Mouse (Mus musculus): ENCODE measurements around the gene Gzmm. TPM values are rescaled to one million over a fixed set of nuclear protein-coding genes. Genes with fewer than 3 reads are reported as not detected.

Gzmm gene
- total and polyA plus RNA-seq, 2 experiments from 2014 or later, result 0.63 to 1.2 TPM

DNA sequence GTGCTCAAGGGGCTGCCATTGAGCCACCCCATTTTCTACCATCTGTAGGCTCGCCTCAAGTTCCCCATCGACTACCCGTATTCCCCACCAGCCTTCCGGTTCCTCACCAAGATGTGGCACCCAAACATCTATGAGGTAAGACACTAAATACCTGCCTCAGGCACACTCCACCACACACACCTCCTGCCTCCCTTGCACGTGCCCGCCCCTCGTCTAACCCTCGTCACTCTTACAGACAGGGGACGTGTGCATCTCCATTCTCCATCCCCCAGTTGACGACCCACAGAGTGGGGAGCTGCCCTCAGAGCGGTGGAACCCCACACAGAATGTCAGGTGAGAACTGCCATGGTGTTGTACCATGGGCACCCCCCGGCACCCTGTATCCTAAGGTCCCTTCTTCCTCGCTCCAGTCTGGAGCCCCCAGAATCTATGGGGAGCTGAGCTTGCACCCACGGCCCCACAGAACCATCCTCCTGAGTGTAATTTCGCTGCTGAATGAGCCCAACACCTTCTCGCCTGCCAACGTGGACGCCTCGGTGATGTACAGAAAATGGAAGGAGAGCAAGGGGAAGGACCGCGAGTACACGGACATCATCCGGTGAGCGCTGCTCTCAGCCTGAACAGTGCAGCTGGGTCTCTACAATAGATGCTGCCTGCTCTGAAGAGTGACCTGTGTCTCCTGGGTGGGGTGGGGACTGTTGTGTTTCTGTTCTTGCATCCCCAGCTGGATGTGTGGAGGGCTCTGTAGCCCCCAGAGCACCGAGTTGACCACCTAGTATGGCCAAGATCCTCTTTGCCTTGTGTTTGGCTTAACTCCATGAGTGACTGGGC is 3.8 kb upstream of the Gzmm start:
- Histone ChIP-seq H3K4me1 (ENCODE audit: insufficient read depth, low read length) (peaks cover 17% of the 10 kb centered on the region), H3K27me3 (ENCODE audit: insufficient read depth, low read length) (no peaks in the 10 kb centered on the region), H3K9me3 (ENCODE audit: low read length) (no peaks in the 10 kb centered on the region), H3K9ac (replicated peaks; ENCODE audit: low read length) (no peak overlapping the region), H3K27ac (no peak overlapping the region), H3K4me2 (ENCODE audit: low read depth, low read length) (no peak overlapping the region), H3K36me3 (ENCODE audit: insufficient read depth, low read length) (peaks cover 44% of the 10 kb centered on the region), H3K4me3 (ENCODE audit: low read length) (no peak overlapping the region)
- DNase-seq (ENCODE audit: low spot score) (no peak), ATAC-seq (no peak)
- TF ChIP-seq CTCF (IDR thresholded peaks at IDR 0.05; ENCODE audit: low read depth), result no peak
- WGBS, result 94% methylated on average over 25 of the region's 25 CpGs

GRCm38 (mm10) chr10:79686219-79686618 is 2.6 kb upstream of the Gzmm start:
- no peak overlapping the region for H3K9ac ChIP-seq (replicated peaks; ENCODE audit: low read length)
- TF ChIP-seq CTCF (IDR thresholded peaks at IDR 0.05; ENCODE audit: low read depth), result no peak
- ATAC-seq (no peak), DNase-seq (ENCODE audit: low spot score) (no peak)
- H3K4me2 ChIP-seq (ENCODE audit: low read depth, low read length), result no peak overlapping the region
- no peak overlapping the region for H3K4me3 ChIP-seq (ENCODE audit: low read length)
- no peaks in the 10 kb centered on the region for H3K27me3 ChIP-seq (ENCODE audit: insufficient read depth, low read length)
- H3K4me1 ChIP-seq (ENCODE audit: insufficient read depth, low read length), result peaks cover 11% of the 10 kb centered on the region
- no peaks in the 10 kb centered on the region for H3K9me3 ChIP-seq (ENCODE audit: low read length)
- H3K36me3 ChIP-seq (ENCODE audit: insufficient read depth, low read length), result peaks cover 44% of the 10 kb centered on the region
- 88% methylated on average over 2 of the region's 2 CpGs for WGBS
- H3K27ac ChIP-seq, result no peak overlapping the region

GRCm38 (mm10) chr10:79686691-79687090 is 2.1 kb upstream of the Gzmm start:
- Histone ChIP-seq H3K27me3 (ENCODE audit: insufficient read depth, low read length) (no peaks in the 10 kb centered on the region), H3K9ac (replicated peaks; ENCODE audit: low read length) (no peak overlapping the region), H3K4me1 (ENCODE audit: insufficient read depth, low read length) (peaks cover 10% of the 10 kb centered on the region), H3K27ac (no peak overlapping the region), H3K9me3 (ENCODE audit: low read length) (no peaks in the 10 kb centered on the region), H3K36me3 (ENCODE audit: insufficient read depth, low read length) (peaks cover 44% of the 10 kb centered on the region), H3K4me2 (ENCODE audit: low read depth, low read length) (no peak overlapping the region), H3K4me3 (ENCODE audit: low read length) (no peak overlapping the region)
- DNase-seq (ENCODE audit: low spot score) (no peak), ATAC-seq (no peak)
- WGBS, result 100% methylated on average over 1 of the region's 1 CpGs
- no peak for TF ChIP-seq CTCF (IDR thresholded peaks at IDR 0.05; ENCODE audit: low read depth)

DNA sequence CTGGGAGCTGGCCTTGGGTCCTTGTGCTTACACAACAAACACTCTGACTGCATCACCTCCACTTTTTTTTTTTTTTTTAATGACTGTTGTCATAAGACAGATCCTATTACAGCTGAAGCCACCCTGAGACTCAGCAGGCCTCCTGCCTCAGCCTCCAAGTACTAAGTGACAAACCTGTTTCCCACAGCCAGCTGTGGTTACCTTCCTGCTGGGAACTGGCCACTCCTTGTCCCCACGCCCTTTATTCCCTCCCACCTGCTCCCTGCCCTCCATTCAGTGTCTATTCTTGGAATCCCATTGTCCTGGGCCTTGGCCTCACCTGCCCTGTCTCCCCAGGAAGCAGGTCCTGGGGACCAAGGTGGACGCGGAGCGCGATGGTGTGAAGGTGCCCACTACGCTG is 1.3 kb upstream of the Gzmm start:
- Histone ChIP-seq H3K4me3 (ENCODE audit: low read length) (no peak overlapping the region), H3K4me1 (ENCODE audit: insufficient read depth, low read length) (peaks cover 10% of the 10 kb centered on the region), H3K4me2 (ENCODE audit: low read depth, low read length) (no peak overlapping the region), H3K9me3 (ENCODE audit: low read length) (no peaks in the 10 kb centered on the region), H3K9ac (replicated peaks; ENCODE audit: low read length) (no peak overlapping the region), H3K27me3 (ENCODE audit: insufficient read depth, low read length) (no peaks in the 10 kb centered on the region), H3K36me3 (ENCODE audit: insufficient read depth, low read length) (peaks cover 44% of the 10 kb centered on the region), H3K27ac (no peak overlapping the region)
- WGBS, result 96% methylated on average over 6 of the region's 6 CpGs
- ATAC-seq, result no peak
- no peak for TF ChIP-seq CTCF (IDR thresholded peaks at IDR 0.05; ENCODE audit: low read depth)
- DNase-seq (ENCODE audit: low spot score), result no peak

GRCm38 (mm10) chr10:79689178-79689577 is 358 bp downstream of the Gzmm start:
- no peak overlapping the region for H3K27ac ChIP-seq
- H3K4me1 ChIP-seq (ENCODE audit: insufficient read depth, low read length), result no peaks in the 10 kb centered on the region
- no peaks in the 10 kb centered on the region for H3K27me3 ChIP-seq (ENCODE audit: insufficient read depth, low read length)
- H3K4me2 ChIP-seq (ENCODE audit: low read depth, low read length), result no peak overlapping the region
- ATAC-seq (no peak), DNase-seq (ENCODE audit: low spot score) (no peak)
- 92% methylated on average over 3 of the region's 3 CpGs for whole genome bisulfite sequencing
- TF ChIP-seq CTCF (IDR thresholded peaks at IDR 0.05; ENCODE audit: low read depth), result no peak
- no peak overlapping the region for H3K4me3 ChIP-seq (ENCODE audit: low read length)
- no peaks in the 10 kb centered on the region for H3K9me3 ChIP-seq (ENCODE audit: low read length)
- H3K9ac ChIP-seq (replicated peaks; ENCODE audit: low read length), result no peak overlapping the region
- peaks cover 43% of the 10 kb centered on the region for H3K36me3 ChIP-seq (ENCODE audit: insufficient read depth, low read length)

- no peaks in the 10 kb centered on the region for H3K4me1 ChIP-seq (ENCODE audit: insufficient read depth, low read length)
- WGBS, result 97% methylated on average over 2 of the region's 2 CpGs
Observed at GRCm38 (mm10) chr10:79691986-79692548, 3.2 kb downstream of the Gzmm start.

More at GRCm38 (mm10) chr10:79691986-79692548, 3.2 kb downstream of the Gzmm start:
- H3K36me3 ChIP-seq (ENCODE audit: insufficient read depth, low read length), result peaks cover 15% of the 10 kb centered on the region
- no peak overlapping the region for H3K4me3 ChIP-seq (ENCODE audit: low read length)
- peak; percentile 46; the same call in 1 of the 2 replicates for TF ChIP-seq CTCF (IDR thresholded peaks at IDR 0.05; ENCODE audit: low read depth)
- no peaks in the 10 kb centered on the region for H3K27me3 ChIP-seq (ENCODE audit: insufficient read depth, low read length)
- DNase-seq (ENCODE audit: low spot score) (no peak), ATAC-seq (no peak)
- H3K4me2 ChIP-seq (ENCODE audit: low read depth, low read length), result no peak overlapping the region
- H3K9me3 ChIP-seq (ENCODE audit: low read length), result no peaks in the 10 kb centered on the region
- H3K27ac ChIP-seq, result no peak overlapping the region
- H3K9ac ChIP-seq (replicated peaks; ENCODE audit: low read length), result no peak overlapping the region

Data from hindbrain, postnatal 0 days (tissue).